Mouse (Mus musculus) embryonic facial prominence, embryonic 15.5 days (tissue): ENCODE measurements around the gene Zfp65. TPM values are rescaled to one million over a fixed set of nuclear protein-coding genes. Genes with fewer than 3 reads are reported as not detected.
"Not testable (repeated sequence)": the region's sequence is repeated elsewhere in the genome, so short reads cannot be mapped to it uniquely, and the experiment has no call there.

Experiments
- ATAC-seq: fragments of 200-750 bp; cut with Nextera tagmentation; 2 replicates; pipeline ENCODE4 v1.8.0; 2017; ENCODE audit warnings: low read depth, moderate TSS enrichment; ENCODE audit not compliant: insufficient number of reproducible peaks, low FRiP score, low TSS enrichment
- H3K27ac ChIP-seq: fragments of 300-500 bp; sonication (generic); replicated peaks from 2 replicates; pipeline ENCODE4 v1.5.1; 2015; ENCODE audit warnings: mild to moderate bottlenecking, inconsistent platforms
- H3K27me3 ChIP-seq: fragments of 300-500 bp; sonication (generic); 2 replicates; pipeline ENCODE4 v1.6.1; 2015; ENCODE audit warnings: inconsistent platforms
- H3K36me3 ChIP-seq: fragments of 300-500 bp; sonication (generic); 2 replicates; pipeline ENCODE4 v1.6.1; 2015; ENCODE audit warnings: mild to moderate bottlenecking, inconsistent platforms
- H3K4me1 ChIP-seq: fragments of 300-500 bp; sonication (generic); 2 replicates; pipeline ENCODE4 v1.6.1; 2015; ENCODE audit warnings: inconsistent platforms
- H3K4me2 ChIP-seq: fragments of 300-500 bp; sonication (generic); replicated peaks from 2 replicates; pipeline ENCODE4 v1.6.1; 2015; ENCODE audit warnings: mild to moderate bottlenecking, inconsistent platforms
- H3K4me3 ChIP-seq: fragments of 300-500 bp; sonication (generic); replicated peaks from 2 replicates; pipeline ENCODE4 v1.5.1; 2015; ENCODE audit warnings: mild to moderate bottlenecking, inconsistent platforms
- H3K9ac ChIP-seq: fragments of 300-500 bp; sonication (generic); 2 replicates; pipeline ENCODE4 v1.6.1; 2015; ENCODE audit warnings: inconsistent platforms
- H3K9me3 ChIP-seq: fragments of 300-500 bp; sonication (generic); replicated peaks from 2 replicates; pipeline ENCODE4 v1.6.1; 2016; ENCODE audit warnings: inconsistent platforms
- WGBS: fragments of 180-500 bp; shearing (Covaris S2); methylation state at CpG from one replicate; pipeline ENCODE4 v1.1.7; 2015; 5-methylcytosine and 5-hydroxymethylcytosine counted together
- polyA plus RNA-seq: library from polyadenylated mRNA; unstranded; fragments of >200 nt; fragmentation: Nextera tagmentation; extraction: Ambion mirVana; gene quantifications from 2 replicates; pipeline ENCODE4 v1.2.1, GENCODE M21; 2015

Gene Zfp65
- polyA plus RNA-seq, 1 experiment from 2014 or later: 7.0 TPM

DNA sequence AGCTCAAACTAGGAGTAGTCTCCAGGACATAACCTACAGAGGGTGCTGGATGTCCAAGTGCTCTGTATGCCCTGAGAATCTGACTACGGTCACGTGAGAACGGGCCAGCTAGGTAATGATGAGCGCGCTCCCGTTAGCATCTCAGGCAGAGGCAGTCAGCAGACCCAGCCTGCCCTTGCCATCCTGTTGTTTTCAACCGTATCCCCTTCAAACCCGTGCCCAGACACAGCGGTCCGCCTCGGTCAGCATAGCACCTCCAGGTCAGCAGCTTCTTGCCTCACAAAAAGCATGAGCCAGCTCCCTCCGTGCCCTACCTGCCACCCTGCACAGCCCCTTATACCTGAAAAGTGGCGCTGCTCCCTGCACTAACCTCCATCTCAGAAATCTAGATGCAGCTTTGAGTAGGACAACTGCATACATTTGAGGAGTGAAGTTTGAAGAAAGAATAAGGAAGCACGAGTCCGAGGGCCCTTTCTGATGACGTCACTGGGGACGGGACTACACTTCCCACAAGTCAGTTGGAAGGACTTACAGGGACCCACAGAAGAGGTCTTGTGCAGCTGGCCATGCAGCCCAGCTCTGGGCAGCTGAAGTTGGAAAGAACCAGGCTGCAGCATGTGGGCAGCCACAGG, 5.0 kb downstream of the Zfp65 start:
- Histone ChIP-seq H3K4me2 (peak overlapping the region; percentile 87), H3K36me3 (0 out of 2 replicates have a peak, but pooled peaks cover 3% of the 10 kb centered on the region), H3K27me3 (no peaks in the 10 kb centered on the region), H3K4me3 (peak overlapping the region; percentile 84), H3K9me3 (no peaks in the 10 kb centered on the region), H3K27ac (peak overlapping the region; percentile 74), H3K9ac (peak overlapping the region; percentile 72), H3K4me1 (peaks cover 8% of the 10 kb centered on the region; the same call in 1 of the 2 replicates)
- WGBS: under 1% methylated on average over 17 of the region's 17 CpGs
- ATAC-seq: peak; percentile 92

DNA sequence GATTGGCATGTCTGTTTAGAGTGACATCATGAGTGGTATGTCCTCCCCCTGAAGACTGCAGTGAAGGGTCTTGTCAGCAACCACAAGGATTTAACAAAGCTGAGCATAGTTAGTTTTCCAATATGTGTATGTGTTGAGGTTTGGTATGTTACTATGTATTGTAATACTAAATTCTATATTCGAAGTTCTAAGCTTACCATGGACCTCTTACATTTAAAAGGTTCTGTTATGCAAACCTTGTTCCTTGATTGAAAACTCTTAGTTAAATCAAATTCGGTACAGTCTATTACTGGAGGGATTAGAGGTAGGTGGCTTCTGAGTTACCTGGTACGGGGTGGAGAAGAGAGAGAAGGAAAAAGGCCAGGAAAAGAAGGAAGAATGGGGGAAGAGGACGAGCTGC, 42.0 kb downstream of the Zfp65 start, which contains the start of gene Zfp738:
Gene Zfp738, minus strand, starts transcription at position 101 of the 400 bp plus-strand sequence.
- Histone ChIP-seq H3K27me3 (no peaks in the 10 kb centered on the region), H3K9me3 (no peaks in the 10 kb centered on the region), H3K9ac (no peak within 1 kb of the TSS), H3K4me3 (no peak within 1 kb of the TSS), H3K36me3 (no peaks in the 10 kb centered on the region), H3K4me1 (no peaks in the 10 kb centered on the region), H3K27ac (no peak within 1 kb of the TSS), H3K4me2 (no peak within 1 kb of the TSS)
- WGBS: 81% methylated on average over 4 of the region's 4 CpGs
- no peak for ATAC-seq

DNA sequence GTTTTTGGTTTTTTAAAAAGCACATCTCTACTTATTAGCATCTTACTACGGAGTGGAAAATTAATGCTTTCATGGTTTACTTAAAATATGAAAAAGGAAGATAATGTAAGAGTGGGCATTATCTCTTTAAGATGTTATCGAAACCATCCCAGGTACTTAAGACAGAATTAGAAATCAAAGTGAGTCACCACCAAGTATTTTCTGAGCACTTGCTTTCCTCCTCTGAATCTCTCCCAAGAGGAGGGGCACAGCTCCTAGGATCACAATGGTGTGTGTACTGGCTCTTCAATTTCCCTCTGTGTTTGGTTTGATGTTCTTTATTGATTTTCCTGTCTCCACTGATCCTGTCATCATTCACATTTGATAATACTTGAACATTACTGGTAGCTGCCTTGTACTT, 45.1 kb downstream of the Zfp65 start:
- H3K9ac ChIP-seq, H3K36me3 ChIP-seq, H3K27ac ChIP-seq, H3K27me3 ChIP-seq, ATAC-seq, H3K4me1 ChIP-seq, H3K9me3 ChIP-seq: not testable (repeated sequence)
- 55% methylated on average over 2 of the region's 2 CpGs for WGBS
- peak overlapping the region; percentile 68 for H3K4me2 ChIP-seq
- peak overlapping the region; percentile 72 for H3K4me3 ChIP-seq

DNA sequence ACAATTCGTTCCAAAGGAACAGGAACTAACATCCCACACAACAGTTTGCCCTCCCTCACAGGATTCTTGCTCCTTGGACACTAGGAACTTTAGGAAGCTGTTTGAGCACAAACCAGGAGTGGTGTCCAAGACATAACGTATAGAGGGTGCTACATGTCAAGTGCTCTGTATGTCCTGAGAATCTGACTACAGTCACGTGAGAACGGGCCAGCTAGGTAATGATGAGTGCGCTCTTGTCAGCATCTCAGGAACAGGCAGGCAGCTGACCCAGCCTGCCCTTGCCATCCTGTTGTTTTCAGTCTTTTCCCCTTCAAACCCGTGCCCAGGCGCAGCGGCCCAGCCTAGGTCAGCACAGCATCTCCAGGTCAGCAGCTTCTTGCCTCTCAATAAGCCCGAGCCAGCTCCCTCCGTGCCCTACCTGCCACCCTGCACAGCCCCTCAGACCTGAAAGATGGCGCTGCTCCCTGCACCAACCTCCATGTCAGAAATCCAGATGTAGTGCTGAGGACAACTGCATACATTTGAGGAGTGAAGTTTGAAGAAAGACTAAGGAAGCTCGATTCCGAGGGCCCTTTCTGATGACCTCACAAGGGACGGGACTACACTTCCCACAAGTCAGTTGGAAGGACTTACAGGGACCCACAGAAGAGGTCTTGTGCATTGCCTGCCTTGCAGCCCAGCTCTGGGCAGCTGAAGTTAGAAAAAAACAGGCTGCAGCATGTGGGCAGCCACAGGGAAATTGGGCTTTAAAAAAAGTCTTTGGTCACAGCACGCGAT, 45.8 kb downstream of the Zfp65 start:
- H3K9me3 ChIP-seq, H3K27me3 ChIP-seq, H3K4me1 ChIP-seq, H3K27ac ChIP-seq, H3K36me3 ChIP-seq: not testable (repeated sequence)
- ATAC-seq: peak; percentile 100
- WGBS: 11% methylated on average over 16 of the region's 16 CpGs
- Histone ChIP-seq H3K9ac (peak overlapping the region; percentile 63), H3K4me3 (peak overlapping the region; percentile 72), H3K4me2 (peak overlapping the region; percentile 68)

DNA sequence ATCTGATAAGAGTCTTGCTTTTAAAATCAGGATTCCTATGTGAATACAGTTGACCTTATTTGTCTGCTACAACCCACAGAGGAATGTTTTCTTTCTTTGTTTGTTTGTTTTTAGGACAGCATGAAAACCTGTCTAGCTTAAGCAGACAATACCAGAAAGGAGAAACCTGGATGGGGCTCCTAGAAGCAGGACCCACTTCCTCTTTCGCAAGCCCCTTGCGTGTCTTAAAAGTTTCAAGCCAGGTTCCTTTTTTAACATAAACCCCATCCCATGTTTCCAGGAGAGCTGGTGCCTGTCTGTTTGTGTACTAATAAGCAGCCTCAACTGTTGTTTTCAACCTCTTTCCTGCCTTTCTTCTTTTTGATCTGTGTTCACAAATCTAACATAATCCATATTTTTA, 54.1 kb downstream of the Zfp65 start:
- no peak overlapping the region for H3K4me2 ChIP-seq
- H3K9ac ChIP-seq: no peak overlapping the region
- H3K9me3 ChIP-seq: no peaks in the 10 kb centered on the region
- no peak overlapping the region for H3K4me3 ChIP-seq
- no peaks in the 10 kb centered on the region for H3K27me3 ChIP-seq
- H3K36me3 ChIP-seq: peaks cover 12% of the 10 kb centered on the region
- no peak for ATAC-seq
- 94% methylated on average over 2 of the region's 2 CpGs for WGBS
- H3K27ac ChIP-seq: no peak overlapping the region
- no peaks in the 10 kb centered on the region for H3K4me1 ChIP-seq

Other genes with a start within 250 kb of the Zfp65 start
- gene Zfp874b, start 244.9 kb downstream of the Zfp65 start, polyA plus RNA-seq: 2.7 and 3.2 TPM in 2 replicates
- gene Zfp58, start 228.6 kb downstream of the Zfp65 start, polyA plus RNA-seq: 14.4 and 15.6 TPM in 2 replicates
- gene Gm26965, start 203.0 kb downstream of the Zfp65 start, polyA plus RNA-seq: not detected in 2 replicates
- gene Zfp87, start 203.0 kb downstream of the Zfp65 start, polyA plus RNA-seq: 24.6 TPM in 2 replicates
- 10.5 and 11.8 TPM in 2 replicates for gene Zfp748, start 175.3 kb downstream of the Zfp65 start, polyA plus RNA-seq
- 4.0 and 4.1 TPM in 2 replicates for gene Zfp729b, start 119.5 kb downstream of the Zfp65 start, polyA plus RNA-seq
- gene Gm49345, start 91.4 kb downstream of the Zfp65 start, polyA plus RNA-seq: not detected in 2 replicates
- 2.5 and 2.8 TPM in 2 replicates for gene Zfp729a, start 91.4 kb downstream of the Zfp65 start, polyA plus RNA-seq
- gene Zfp738, start 42.1 kb downstream of the Zfp65 start, polyA plus RNA-seq: 12.5 and 12.8 TPM in 2 replicates
- 4.4 and 4.9 TPM in 2 replicates for gene Zfp85, start 26.1 kb upstream of the Zfp65 start, polyA plus RNA-seq
- 1.8 and 3.0 TPM in 2 replicates for gene Zfp493, start 50.5 kb upstream of the Zfp65 start, polyA plus RNA-seq
- 7.2 and 8.3 TPM in 2 replicates for gene Zfp273, start 84.6 kb upstream of the Zfp65 start, polyA plus RNA-seq
- gene Gm10037, start 101.9 kb upstream of the Zfp65 start, polyA plus RNA-seq: 3.3 and 4.7 TPM in 2 replicates
- gene BC048507, start 134.2 kb upstream of the Zfp65 start, polyA plus RNA-seq: not detected in 2 replicates